Comparison of ENCODE assay signal across 10 mouse cellular contexts in the genomic region with DNA sequence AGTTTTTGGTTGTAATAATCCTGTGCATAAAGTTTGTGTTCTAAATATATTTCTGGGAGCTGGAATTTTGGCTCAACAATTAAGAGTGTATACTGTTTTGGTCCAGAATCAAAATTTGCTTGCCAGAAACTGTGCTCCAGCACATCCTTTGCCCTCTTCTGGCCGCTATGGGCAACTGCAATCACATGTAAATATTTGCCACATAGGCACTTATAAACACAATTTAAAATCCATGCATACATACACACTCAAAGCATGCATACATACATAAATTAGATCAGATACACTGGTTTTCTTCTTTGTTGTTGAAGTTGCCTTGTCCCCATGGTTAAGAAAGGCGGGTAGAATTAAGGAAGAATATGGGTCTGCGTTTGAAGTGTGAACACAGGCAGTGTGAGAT.
DNase-seq lines count a peak whose midpoint lies in the region; ATAC-seq and TF ChIP-seq lines count a peak whose summit lies in the region.
"Had no signal": no experiment of that assay in that cellular context is flagged by ENCODE, and none has a peak within 500 bp of the region (broad histone marks: within the 10 kb centered on the region; RNA-seq: fewer than 3 reads in every experiment).

No protein-coding gene starts in this region.

- H3K9me3 ChIP-seq in heart, embryonic 11.5 days (replicated peaks; ENCODE audit: control insufficient read depth, low read length), result no peaks in the 10 kb centered on the region
- H3K9me3 ChIP-seq in midbrain, postnatal 0 days (ENCODE audit: low read length), result no peaks in the 10 kb centered on the region
- H3K9me3 ChIP-seq in midbrain, embryonic 14.5 days (ENCODE audit: control insufficient read depth, low read length), result 0 out of 2 replicates have a peak, but pooled peaks cover 3% of the 10 kb centered on the region
- no peaks in the 10 kb centered on the region for H3K9me3 ChIP-seq in stomach, postnatal 0 days (ENCODE audit: control insufficient read depth, low read length)
- no peaks in the 10 kb centered on the region for H3K9me3 ChIP-seq in heart, embryonic 10.5 days
- H3K9me3 ChIP-seq: stomach, embryonic 15.5 days had no signal

- H3K27ac ChIP-seq in heart, adult 2 months, result no peak overlapping the region
- H3K27ac ChIP-seq in heart, embryonic 11.5 days (ENCODE audit: low read depth, low read length), result no peak overlapping the region
- no peak overlapping the region for H3K27ac ChIP-seq in midbrain, postnatal 0 days (ENCODE audit: low read depth, low read length)
- H3K27ac ChIP-seq in midbrain, embryonic 14.5 days (replicated peaks; ENCODE audit: low read depth, low read length), result no peak overlapping the region
- H3K27ac ChIP-seq in stomach, postnatal 0 days (replicated peaks), result no peak overlapping the region
- H3K27ac ChIP-seq in thymus, adult 2 months (ENCODE audit: control insufficient read depth, insufficient read depth, low read length), result no peak overlapping the region
- no peak overlapping the region for H3K27ac ChIP-seq in heart, embryonic 10.5 days
- H3K27ac ChIP-seq: stomach, embryonic 15.5 days had no signal

- TF ChIP-seq POLR2A in heart, adult 2 months (IDR thresholded peaks at IDR 0.05; ENCODE audit: insufficient read depth, low read depth, low read length), result no peak
- TF ChIP-seq POLR2A in thymus, adult 2 months (IDR thresholded peaks at IDR 0.05; ENCODE audit: control insufficient read depth, extremely low read depth, insufficient read depth, low read length, poor library complexity), result no peak

- ATAC-seq in heart, embryonic 11.5 days (replicated peaks; ENCODE audit: insufficient number of reproducible peaks, low FRiP score, low TSS enrichment), result no peak
- no peak for ATAC-seq in midbrain, postnatal 0 days (ENCODE audit: low FRiP score)
- no peak for ATAC-seq in midbrain, embryonic 14.5 days (ENCODE audit: low FRiP score, low TSS enrichment)
- ATAC-seq in stomach, postnatal 0 days (ENCODE audit: low FRiP score, low TSS enrichment), result no peak

- no peaks in the 10 kb centered on the region for H3K27me3 ChIP-seq in heart, adult 2 months (ENCODE audit: control insufficient read depth, insufficient read depth, low read length)
- H3K27me3 ChIP-seq in heart, embryonic 11.5 days (ENCODE audit: control insufficient read depth, insufficient read depth, low read length), result no peaks in the 10 kb centered on the region
- no peaks in the 10 kb centered on the region for H3K27me3 ChIP-seq in midbrain, postnatal 0 days (ENCODE audit: insufficient read depth, low read length)
- H3K27me3 ChIP-seq in midbrain, embryonic 14.5 days (ENCODE audit: control insufficient read depth, insufficient read depth, low read length), result no peaks in the 10 kb centered on the region
- no peaks in the 10 kb centered on the region for H3K27me3 ChIP-seq in stomach, postnatal 0 days (ENCODE audit: control insufficient read depth, insufficient read depth, low read length)
- H3K27me3 ChIP-seq in thymus, adult 2 months (ENCODE audit: control insufficient read depth, insufficient read depth, low read length), result no peaks in the 10 kb centered on the region
- H3K27me3 ChIP-seq in heart, embryonic 10.5 days (ENCODE audit: insufficient read depth, poor library complexity, severe bottlenecking), result no peaks in the 10 kb centered on the region
- H3K27me3 ChIP-seq: stomach, embryonic 15.5 days had no signal

- H3K4me2 ChIP-seq in heart, embryonic 11.5 days, result no peak overlapping the region
- no peak overlapping the region for H3K4me2 ChIP-seq in midbrain, postnatal 0 days (ENCODE audit: low read depth, low read length, poor library complexity, severe bottlenecking)
- no peak overlapping the region for H3K4me2 ChIP-seq in midbrain, embryonic 14.5 days (ENCODE audit: low read length)
- H3K4me2 ChIP-seq in stomach, postnatal 0 days (replicated peaks; ENCODE audit: low read depth), result no peak overlapping the region
- H3K4me2 ChIP-seq: stomach, embryonic 15.5 days had no signal

- no peaks in the 10 kb centered on the region for H3K79me2 ChIP-seq in heart, adult 2 months (replicated peaks; ENCODE audit: control insufficient read depth, insufficient read depth, low read length)

- no peaks in the 10 kb centered on the region for H3K36me3 ChIP-seq in heart, adult 2 months (ENCODE audit: control insufficient read depth, insufficient read depth, low read length)
- no peaks in the 10 kb centered on the region for H3K36me3 ChIP-seq in heart, embryonic 11.5 days (ENCODE audit: control insufficient read depth, insufficient read depth, low read length)
- no peaks in the 10 kb centered on the region for H3K36me3 ChIP-seq in midbrain, postnatal 0 days (ENCODE audit: insufficient read depth, low read length)
- H3K36me3 ChIP-seq in midbrain, embryonic 14.5 days (ENCODE audit: control insufficient read depth, insufficient read depth, low read length), result no peaks in the 10 kb centered on the region
- H3K36me3 ChIP-seq in stomach, postnatal 0 days (ENCODE audit: control insufficient read depth, insufficient read depth, low read length), result no peaks in the 10 kb centered on the region
- no peaks in the 10 kb centered on the region for H3K36me3 ChIP-seq in thymus, adult 2 months (ENCODE audit: control insufficient read depth, insufficient read depth, low read length)
- H3K36me3 ChIP-seq in heart, embryonic 10.5 days, result no peaks in the 10 kb centered on the region
- H3K36me3 ChIP-seq: stomach, embryonic 15.5 days had no signal

- no peak overlapping the region for H3K9ac ChIP-seq in heart, adult 2 months (ENCODE audit: low read depth, low read length)
- H3K9ac ChIP-seq in heart, embryonic 11.5 days (ENCODE audit: low read depth, low read length), result no peak overlapping the region
- H3K9ac ChIP-seq in midbrain, postnatal 0 days (replicated peaks; ENCODE audit: low read length, poor library complexity, severe bottlenecking), result no peak overlapping the region
- H3K9ac ChIP-seq in midbrain, embryonic 14.5 days (replicated peaks; ENCODE audit: low read length), result no peak overlapping the region
- no peak overlapping the region for H3K9ac ChIP-seq in stomach, postnatal 0 days (ENCODE audit: low read length)
- H3K9ac ChIP-seq: stomach, embryonic 15.5 days had no signal

- no peaks in the 10 kb centered on the region for H3K4me1 ChIP-seq in heart, adult 2 months (ENCODE audit: control insufficient read depth, insufficient read depth, low read length)
- H3K4me1 ChIP-seq in heart, embryonic 11.5 days (ENCODE audit: control insufficient read depth, insufficient read depth, low read length), result no peaks in the 10 kb centered on the region
- no peaks in the 10 kb centered on the region for H3K4me1 ChIP-seq in midbrain, postnatal 0 days (ENCODE audit: insufficient read depth, low read length)
- H3K4me1 ChIP-seq in midbrain, embryonic 14.5 days (ENCODE audit: control insufficient read depth, insufficient read depth, low read length), result no peaks in the 10 kb centered on the region
- H3K4me1 ChIP-seq in stomach, postnatal 0 days (replicated peaks; ENCODE audit: control insufficient read depth, insufficient read depth), result no peaks in the 10 kb centered on the region
- no peaks in the 10 kb centered on the region for H3K4me1 ChIP-seq in thymus, adult 2 months (replicated peaks; ENCODE audit: control insufficient read depth, insufficient read depth, low read length)
- no peaks in the 10 kb centered on the region for H3K4me1 ChIP-seq in heart, embryonic 10.5 days
- H3K4me1 ChIP-seq: stomach, embryonic 15.5 days had no signal

- DNase-seq in heart, adult 2 months, result no peak
- DNase-seq in midbrain, postnatal 0 days (ENCODE audit: low spot score), result peak; percentile 30
- no peak for DNase-seq in midbrain, embryonic 14.5 days
- peak; percentile 51 for DNase-seq in brain, adult 2 months (ENCODE audit: low read depth, low spot score)
- DNase-seq in stomach, postnatal 0 days (ENCODE audit: low spot score), result no peak
- DNase-seq in thymus, adult 2 months, result no peak
- DNase-seq in heart, embryonic 10.5 days (ENCODE audit: low spot score), result no peak
- DNase-seq: kidney, adult 8-10 months had no signal

- 0 out of 2 replicates have a peak, but pooled peaks have one; percentile 12 for TF ChIP-seq CTCF in heart, adult 2 months (IDR thresholded peaks at IDR 0.05)
- peak; percentile 66 for TF ChIP-seq CTCF in midbrain, postnatal 0 days (IDR thresholded peaks at IDR 0.05)
- TF ChIP-seq CTCF in stomach, postnatal 0 days (IDR thresholded peaks at IDR 0.05; ENCODE audit: low read depth), result peak; percentile 54
- no peak for TF ChIP-seq CTCF in thymus, adult 2 months (IDR thresholded peaks at IDR 0.05; ENCODE audit: borderline replicate concordance, control insufficient read depth, extremely low read depth, insufficient read depth, low read length, poor library complexity)

- WGBS in heart, adult 2 months, result 48% methylated on average over 3 of the region's 3 CpGs
- 62% methylated on average over 3 of the region's 3 CpGs for WGBS in heart, embryonic 11.5 days (ENCODE audit: insufficient replicate concordance)
- WGBS in midbrain, postnatal 0 days, result 69% methylated on average over 3 of the region's 3 CpGs
- 68% methylated on average over 3 of the region's 3 CpGs for whole genome bisulfite sequencing in midbrain, embryonic 14.5 days
- 64% methylated on average over 3 of the region's 3 CpGs for WGBS in stomach, postnatal 0 days
- WGBS in thymus, adult 2 months, result 73% methylated on average over 3 of the region's 3 CpGs
- 54% methylated on average over 3 of the region's 3 CpGs for WGBS in heart, embryonic 10.5 days

- no peak for TF ChIP-seq EP300 in heart, adult 2 months (IDR thresholded peaks at IDR 0.05; ENCODE audit: insufficient read depth, low read depth, low read length)
- TF ChIP-seq EP300 in stomach, postnatal 0 days (optimal IDR thresholded peaks at IDR 0.05), result no peak

- intact Hi-C loops in heart, adult 2 months (cut with DNase I), result no loop called here

- no peak overlapping the region for H3K4me3 ChIP-seq in heart, adult 2 months
- H3K4me3 ChIP-seq in heart, embryonic 11.5 days (ENCODE audit: low read depth, low read length), result no peak overlapping the region
- no peak overlapping the region for H3K4me3 ChIP-seq in midbrain, postnatal 0 days (ENCODE audit: low read depth, low read length)
- H3K4me3 ChIP-seq in midbrain, embryonic 14.5 days (replicated peaks; ENCODE audit: low read depth, low read length), result no peak overlapping the region
- no peak overlapping the region for H3K4me3 ChIP-seq in stomach, postnatal 0 days (ENCODE audit: low read depth, low read length)
- H3K4me3 ChIP-seq in thymus, adult 2 months (ENCODE audit: control insufficient read depth, insufficient read depth, low read length), result no peak overlapping the region
- H3K4me3 ChIP-seq in heart, embryonic 10.5 days, result no peak overlapping the region
- H3K4me3 ChIP-seq: stomach, embryonic 15.5 days had no signal

Comparison
In these comparisons a context has a peak if more than half of its experiments do, and no peak if none do; other contexts are left out.
1. DNase-seq: peak in midbrain, postnatal 0 days (single experiment) and brain, adult 2 months (single experiment); none in heart, adult 2 months (0 of 2), midbrain, embryonic 14.5 days (single experiment), stomach, postnatal 0 days (single experiment), thymus, adult 2 months (single experiment) and heart, embryonic 10.5 days (single experiment).